Mouse (Mus musculus): Measurements from ENCODE around the gene Ppp1r14d. TPM values are rescaled to one million over a fixed set of nuclear protein-coding genes. Genes with fewer than 3 reads are reported as not detected.

Ppp1r14d gene
- total and polyA plus RNA-seq, 3 experiments = not detected

DNA sequence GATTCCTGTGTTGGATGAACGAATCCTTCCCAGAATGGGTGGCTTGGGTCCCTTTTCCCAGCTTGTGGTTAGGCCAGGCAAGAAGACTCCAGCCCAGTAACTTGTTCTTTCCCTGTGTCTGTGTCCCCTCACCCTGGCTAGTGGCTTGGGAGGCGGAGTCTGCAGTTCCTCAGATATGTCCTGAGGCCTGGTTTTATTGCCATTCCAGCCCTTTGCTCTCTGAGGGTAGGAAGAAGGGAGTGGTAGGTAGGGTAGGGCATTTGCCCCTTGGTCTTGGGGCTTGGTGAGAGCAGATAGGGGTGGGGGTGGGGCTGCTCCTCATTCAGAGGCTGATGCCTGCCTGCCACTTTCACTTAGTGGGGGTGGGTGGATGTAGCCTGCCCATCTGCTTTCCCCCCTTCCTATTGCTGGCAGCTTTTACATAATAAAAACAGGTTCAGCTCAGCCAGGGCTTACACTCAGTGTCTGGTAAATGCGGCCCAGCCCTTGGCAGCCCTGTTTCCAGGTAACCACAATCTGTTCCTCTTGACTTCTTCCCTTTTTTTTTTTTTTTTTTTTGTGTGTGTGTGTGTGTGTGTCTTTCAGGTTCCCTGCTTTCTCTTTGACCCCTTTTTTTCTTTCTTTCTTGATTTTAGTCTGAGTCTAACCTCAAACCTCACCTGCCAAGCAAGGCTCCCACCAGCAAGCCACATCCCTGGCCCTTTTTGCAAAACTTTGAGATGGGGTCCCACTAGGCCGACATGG is 10.5 kb upstream of the Ppp1r14d start:
- DNase-seq = no peak
- peaks cover 11% of the 10 kb centered on the region for H3K27me3 ChIP-seq (ENCODE audit: control insufficient read depth, insufficient read depth, low read length)
- WGBS = 76% methylated on average over 4 of the region's 4 CpGs
- no peak overlapping the region for H3K27ac ChIP-seq
- no peak overlapping the region for H3K9ac ChIP-seq (ENCODE audit: low read depth, low read length)
- H3K4me1 ChIP-seq (ENCODE audit: control insufficient read depth, insufficient read depth, low read length) = no peaks in the 10 kb centered on the region
- no peaks in the 10 kb centered on the region for H3K36me3 ChIP-seq (ENCODE audit: control insufficient read depth, insufficient read depth, low read length)
- TF ChIP-seq POLR2A (IDR thresholded peaks at IDR 0.05; ENCODE audit: insufficient read depth, low read depth, low read length) = no peak
- no peak for TF ChIP-seq EP300 (IDR thresholded peaks at IDR 0.05; ENCODE audit: insufficient read depth, low read depth, low read length)
- TF ChIP-seq CTCF (IDR thresholded peaks at IDR 0.05) = no peak
- H3K79me2 ChIP-seq (replicated peaks; ENCODE audit: control insufficient read depth, insufficient read depth, low read length) = no peaks in the 10 kb centered on the region
- intact Hi-C loops (cut with DNase I) = no loop called here
- H3K4me3 ChIP-seq = no peak overlapping the region

DNA sequence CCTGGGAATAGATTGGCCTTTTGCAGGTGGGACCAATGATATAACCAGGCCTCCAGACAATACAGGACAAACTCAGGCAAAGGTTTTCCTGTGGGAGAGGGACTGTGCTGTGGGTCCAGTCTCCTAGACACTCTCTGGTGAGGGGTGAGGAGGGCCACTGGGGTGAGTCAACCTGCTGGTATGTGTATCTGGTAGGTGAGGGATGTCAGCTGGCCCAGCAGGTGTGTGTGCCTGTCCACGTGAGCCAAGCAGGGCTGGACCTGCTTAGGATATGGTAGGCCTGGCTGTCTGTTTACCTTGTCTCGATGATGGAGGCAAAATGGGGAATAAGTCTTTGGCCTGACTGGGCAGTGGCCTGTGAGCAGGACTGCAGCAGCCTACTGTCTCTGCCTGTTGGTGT is 9.0 kb upstream of the Ppp1r14d start:
- Histone ChIP-seq H3K36me3 (ENCODE audit: control insufficient read depth, insufficient read depth, low read length) (no peaks in the 10 kb centered on the region), H3K27ac (no peak overlapping the region), H3K79me2 (replicated peaks; ENCODE audit: control insufficient read depth, insufficient read depth, low read length) (no peaks in the 10 kb centered on the region), H3K4me1 (ENCODE audit: control insufficient read depth, insufficient read depth, low read length) (no peaks in the 10 kb centered on the region), H3K27me3 (ENCODE audit: control insufficient read depth, insufficient read depth, low read length) (peaks cover 11% of the 10 kb centered on the region), H3K9ac (ENCODE audit: low read depth, low read length) (no peak overlapping the region), H3K4me3 (no peak overlapping the region)
- WGBS = 90% methylated on average over 2 of the region's 2 CpGs
- DNase-seq = no peak
- intact Hi-C loops (cut with DNase I) = no loop called here
- TF ChIP-seq POLR2A (IDR thresholded peaks at IDR 0.05; ENCODE audit: insufficient read depth, low read depth, low read length) = no peak
- no peak for TF ChIP-seq EP300 (IDR thresholded peaks at IDR 0.05; ENCODE audit: insufficient read depth, low read depth, low read length)
- no peak for TF ChIP-seq CTCF (IDR thresholded peaks at IDR 0.05)

DNA sequence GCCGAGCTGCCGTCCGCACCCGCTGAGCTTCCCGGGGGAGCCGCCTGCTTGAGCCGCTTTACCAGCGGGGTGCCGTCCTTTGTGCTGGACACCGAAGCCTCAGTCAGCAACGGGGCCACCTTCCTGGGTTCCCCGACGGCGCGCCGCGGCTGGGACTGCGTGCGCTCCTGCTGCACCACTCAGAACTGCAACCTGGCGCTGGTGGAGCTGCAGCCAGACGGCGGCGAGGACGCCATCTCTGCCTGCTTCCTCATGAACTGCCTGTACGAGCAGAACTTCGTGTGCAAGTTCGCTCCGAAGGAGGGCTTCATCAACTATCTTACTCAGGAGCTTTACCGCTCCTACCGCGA is 8.1 kb upstream of the Ppp1r14d start:
- TF ChIP-seq POLR2A (IDR thresholded peaks at IDR 0.05; ENCODE audit: insufficient read depth, low read depth, low read length) = no peak
- no peak for TF ChIP-seq CTCF (IDR thresholded peaks at IDR 0.05)
- TF ChIP-seq EP300 (IDR thresholded peaks at IDR 0.05; ENCODE audit: insufficient read depth, low read depth, low read length) = no peak
- no peaks in the 10 kb centered on the region for H3K36me3 ChIP-seq (ENCODE audit: control insufficient read depth, insufficient read depth, low read length)
- H3K4me1 ChIP-seq (ENCODE audit: control insufficient read depth, insufficient read depth, low read length) = no peaks in the 10 kb centered on the region
- no peak for DNase-seq
- H3K27ac ChIP-seq = no peak overlapping the region
- intact Hi-C loops (cut with DNase I) = no loop called here
- no peak overlapping the region for H3K9ac ChIP-seq (ENCODE audit: low read depth, low read length)
- H3K4me3 ChIP-seq = peak overlapping the region; percentile 40; the same call in 1 of the 2 replicates
- H3K79me2 ChIP-seq (replicated peaks; ENCODE audit: control insufficient read depth, insufficient read depth, low read length) = no peaks in the 10 kb centered on the region
- H3K27me3 ChIP-seq (ENCODE audit: control insufficient read depth, insufficient read depth, low read length) = peaks cover 11% of the 10 kb centered on the region
- 8% methylated on average over 31 of the region's 31 CpGs for WGBS

DNA sequence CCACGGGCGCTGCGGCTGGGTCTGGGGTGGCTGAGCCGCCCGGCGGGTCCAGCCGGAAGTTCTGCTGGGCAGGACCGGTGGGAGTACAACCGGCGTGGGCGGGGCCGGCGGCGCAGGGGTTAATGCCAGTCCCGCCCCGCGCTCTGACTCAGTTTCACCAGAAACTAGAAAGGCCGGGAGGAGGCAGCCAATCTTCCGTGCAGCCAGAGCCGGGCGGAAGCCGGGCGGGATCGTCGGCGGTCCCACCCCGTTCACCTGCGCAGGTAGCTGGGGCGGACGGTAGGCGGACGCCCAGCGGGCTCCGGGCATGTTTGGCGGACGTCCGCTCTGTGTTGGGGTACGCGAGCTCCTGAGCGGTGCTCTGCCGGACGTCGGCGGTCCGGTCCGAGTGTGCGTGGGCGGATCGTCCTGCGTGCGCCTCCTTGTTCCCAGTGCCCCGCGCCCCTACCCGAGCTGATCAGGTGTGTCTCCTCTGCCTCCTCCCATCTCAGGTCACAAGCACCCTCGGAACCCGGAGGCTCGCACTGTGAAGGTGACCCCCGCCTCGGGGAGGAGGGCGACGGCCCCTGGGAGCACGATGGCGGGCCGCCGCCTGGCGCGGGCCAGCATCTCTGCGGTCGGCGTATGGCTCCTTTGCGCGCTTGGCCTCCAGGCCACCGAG is 7.6 kb upstream of the Ppp1r14d start, which contains the start of gene Spint1:
Spint1 (plus strand) TSS at position 153 of the 661 bp plus-strand sequence.
- under 1% methylated on average over 73 of the region's 73 CpGs for WGBS
- DNase-seq = peak; percentile 5 to 22
- H3K27ac ChIP-seq = no peak within 1 kb of the TSS
- intact Hi-C loops (cut with DNase I) = no loop called here
- no peaks in the 10 kb centered on the region for H3K36me3 ChIP-seq (ENCODE audit: control insufficient read depth, insufficient read depth, low read length)
- TF ChIP-seq POLR2A (IDR thresholded peaks at IDR 0.05; ENCODE audit: insufficient read depth, low read depth, low read length) (no peak), EP300 (IDR thresholded peaks at IDR 0.05; ENCODE audit: insufficient read depth, low read depth, low read length) (no peak), CTCF (IDR thresholded peaks at IDR 0.05) (no peak)
- H3K4me1 ChIP-seq (ENCODE audit: control insufficient read depth, insufficient read depth, low read length) = no peaks in the 10 kb centered on the region
- no peak within 1 kb of the TSS; the same call in 1 of the 2 replicates for H3K9ac ChIP-seq (ENCODE audit: low read depth, low read length)
- peak within 1 kb of the TSS; percentile 40 for H3K4me3 ChIP-seq
- H3K27me3 ChIP-seq (ENCODE audit: control insufficient read depth, insufficient read depth, low read length) = peaks cover 11% of the 10 kb centered on the region
- H3K79me2 ChIP-seq (replicated peaks; ENCODE audit: control insufficient read depth, insufficient read depth, low read length) = no peaks in the 10 kb centered on the region

DNA sequence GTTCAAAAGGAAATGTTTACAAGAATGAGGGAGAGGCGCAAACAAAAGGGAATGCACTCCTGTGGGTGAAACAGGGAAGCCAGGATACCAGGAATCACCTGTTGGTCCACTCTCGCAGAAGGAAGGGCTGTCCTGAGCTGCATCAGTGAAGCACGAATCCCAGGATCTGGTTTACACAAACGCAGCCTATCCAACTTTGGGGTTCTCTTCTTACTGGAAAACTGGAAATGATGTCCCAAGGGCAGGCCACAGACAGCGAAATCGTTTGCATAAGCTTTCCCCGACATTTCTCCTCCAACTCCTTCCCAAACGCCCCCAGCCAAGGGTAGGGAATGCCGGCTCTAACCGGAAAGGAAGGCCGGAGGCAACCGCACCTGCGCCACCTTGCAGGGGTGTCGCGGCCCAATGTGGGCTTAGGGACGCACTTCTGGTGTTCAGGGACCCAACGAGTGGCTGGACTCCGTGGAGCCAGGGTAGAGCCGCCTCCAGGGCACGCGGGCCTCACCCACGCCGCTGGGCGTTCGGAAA is 7.0 kb upstream of the Ppp1r14d start:
- TF ChIP-seq POLR2A (IDR thresholded peaks at IDR 0.05; ENCODE audit: insufficient read depth, low read depth, low read length) = no peak
- TF ChIP-seq EP300 (IDR thresholded peaks at IDR 0.05; ENCODE audit: insufficient read depth, low read depth, low read length) = no peak
- no peak for TF ChIP-seq CTCF (IDR thresholded peaks at IDR 0.05)
- Histone ChIP-seq H3K27ac (no peak overlapping the region), H3K4me3 (peak overlapping the region; percentile 40), H3K4me1 (ENCODE audit: control insufficient read depth, insufficient read depth, low read length) (no peaks in the 10 kb centered on the region), H3K79me2 (replicated peaks; ENCODE audit: control insufficient read depth, insufficient read depth, low read length) (no peaks in the 10 kb centered on the region), H3K27me3 (ENCODE audit: control insufficient read depth, insufficient read depth, low read length) (peaks cover 11% of the 10 kb centered on the region), H3K9ac (ENCODE audit: low read depth, low read length) (no peak overlapping the region), H3K36me3 (ENCODE audit: control insufficient read depth, insufficient read depth, low read length) (no peaks in the 10 kb centered on the region)
- 19% methylated on average over 25 of the region's 25 CpGs for WGBS
- DNase-seq = no peak
- intact Hi-C loops (cut with DNase I) = no loop called here

DNA sequence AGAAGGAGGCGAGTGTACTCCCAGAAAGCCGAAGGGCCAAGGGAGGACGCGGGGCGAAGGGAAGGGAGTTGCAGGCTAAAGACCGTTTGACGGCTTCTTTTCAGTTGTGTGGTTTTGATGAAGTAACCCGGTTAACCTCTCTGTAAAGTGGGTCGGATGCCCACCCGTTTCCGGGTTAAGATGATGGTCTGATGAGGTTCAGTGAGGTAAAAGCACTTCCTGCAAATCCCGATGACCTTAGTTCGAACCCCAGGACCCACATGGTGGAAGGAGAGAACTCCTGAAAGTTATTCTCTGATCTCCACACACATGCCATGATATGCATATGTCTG is 20.6 kb downstream of the Ppp1r14d start:
- no peak for DNase-seq
- TF ChIP-seq CTCF (IDR thresholded peaks at IDR 0.05) = no peak
- TF ChIP-seq EP300 (IDR thresholded peaks at IDR 0.05; ENCODE audit: insufficient read depth, low read depth, low read length) = no peak
- TF ChIP-seq POLR2A (IDR thresholded peaks at IDR 0.05; ENCODE audit: insufficient read depth, low read depth, low read length) = no peak
- H3K27me3 ChIP-seq (ENCODE audit: control insufficient read depth, insufficient read depth, low read length) = no peaks in the 10 kb centered on the region
- H3K4me1 ChIP-seq (ENCODE audit: control insufficient read depth, insufficient read depth, low read length) = peaks cover 3% of the 10 kb centered on the region
- H3K9ac ChIP-seq (ENCODE audit: low read depth, low read length) = peak overlapping the region; percentile 82
- WGBS = under 1% methylated on average over 13 of the region's 13 CpGs
- peak overlapping the region; percentile 84 for H3K4me3 ChIP-seq
- no peaks in the 10 kb centered on the region for H3K36me3 ChIP-seq (ENCODE audit: control insufficient read depth, insufficient read depth, low read length)
- intact Hi-C loops (cut with DNase I) = no loop called here
- peak overlapping the region; percentile 73 for H3K27ac ChIP-seq
- no peaks in the 10 kb centered on the region for H3K79me2 ChIP-seq (replicated peaks; ENCODE audit: control insufficient read depth, insufficient read depth, low read length)

Data from heart, adult 2 months (tissue).